Comparison of ENCODE assay signal across 9 mouse cellular contexts in the genomic region with DNA sequence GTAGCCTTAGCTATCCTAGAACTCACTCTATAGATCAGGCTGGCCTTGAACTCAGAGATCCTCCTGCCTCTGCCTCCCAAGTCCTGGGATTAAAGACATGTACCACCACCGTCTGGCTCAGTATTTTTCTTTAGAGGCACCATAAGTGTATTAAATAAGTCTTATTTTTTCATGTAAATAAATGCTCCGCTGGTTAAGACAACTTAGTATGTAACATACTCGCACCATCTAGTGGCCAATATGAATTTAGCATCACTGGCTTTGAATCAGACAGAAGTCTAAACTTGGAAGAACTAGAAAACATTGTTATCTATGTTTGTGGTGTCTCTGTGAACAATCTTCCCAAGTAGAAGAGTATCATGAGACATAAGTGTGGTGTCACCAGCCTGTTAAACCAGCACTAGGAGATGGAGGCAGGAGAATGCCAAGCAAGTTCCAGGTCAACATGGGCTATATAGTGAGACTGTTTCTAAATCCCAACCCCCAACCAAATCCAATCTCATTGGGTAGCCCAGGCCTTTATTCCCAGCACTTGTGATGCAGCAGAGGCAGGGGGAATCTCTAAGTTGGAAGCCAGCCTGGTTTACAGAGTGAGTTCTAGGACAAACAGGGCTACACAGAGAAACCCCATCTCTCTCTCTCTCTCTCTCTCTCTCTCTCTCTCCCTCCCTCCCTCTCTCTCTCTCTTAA. TPM values are rescaled to one million over a fixed set of nuclear protein-coding genes. Genes with fewer than 3 reads are reported as not detected.
A peak's percentile ranks its signal among the peaks of the same experiment; 100 is the strongest.
DNase-seq lines count a peak whose midpoint lies in the region; ATAC-seq lines count a peak whose summit lies in the region.
"Had no signal": no experiment of that assay in that cellular context is flagged by ENCODE, and none has a peak within 500 bp of the region (broad histone marks: within the 10 kb centered on the region; RNA-seq: fewer than 3 reads in every experiment).

No protein-coding gene starts in this region.

- peak; percentile 67 for DNase-seq in kidney, adult 9 months
- DNase-seq in MEL-GATA-1-ER (ENCODE audit: extremely low read depth, low read depth): peak; percentile 64
- DNase-seq in cerebellum, adult 8-10 months: peak; percentile 43
- DNase-seq in hindbrain, embryonic 14.5 days (ENCODE audit: low spot score): peak; percentile 77
- DNase-seq in liver, embryonic 13.5 days: no peak
- no peak for DNase-seq in urinary bladder, postnatal 4 days (ENCODE audit: low spot score in 2 of 2)

- H3K4me2 ChIP-seq in kidney, embryonic 15.5 days: no peak overlapping the region
- H3K4me2 ChIP-seq in hindbrain, embryonic 14.5 days (replicated peaks): no peak overlapping the region
- H3K4me2 ChIP-seq in liver, embryonic 13.5 days: 0 out of 2 replicates have a peak overlapping the region, but pooled peaks have one; percentile 23
- no peak overlapping the region for H3K4me2 ChIP-seq in neural tube, embryonic 15.5 days
- H3K4me2 ChIP-seq: embryonic facial prominence, embryonic 12.5 days had no signal

- H3K27ac ChIP-seq in kidney, embryonic 15.5 days: no peak overlapping the region
- no peak overlapping the region for H3K27ac ChIP-seq in hindbrain, embryonic 14.5 days
- no peak overlapping the region for H3K27ac ChIP-seq in liver, embryonic 13.5 days
- H3K27ac ChIP-seq in neural tube, embryonic 15.5 days (replicated peaks): no peak overlapping the region
- H3K27ac ChIP-seq: embryonic facial prominence, embryonic 12.5 days had no signal

- 17% methylated on average over 3 of the region's 3 CpGs for WGBS in kidney, embryonic 15.5 days
- 28% methylated on average over 3 of the region's 3 CpGs for WGBS in hindbrain, embryonic 14.5 days
- 10% methylated on average over 3 of the region's 3 CpGs for WGBS in liver, embryonic 13.5 days (ENCODE audit: insufficient replicate concordance)
- WGBS in neural tube, embryonic 15.5 days: 29% methylated on average over 3 of the region's 3 CpGs

- no peaks in the 10 kb centered on the region for H3K9me3 ChIP-seq in kidney, embryonic 15.5 days (replicated peaks)
- no peaks in the 10 kb centered on the region for H3K9me3 ChIP-seq in hindbrain, embryonic 14.5 days (ENCODE audit: control insufficient read depth, low read length)
- H3K9me3 ChIP-seq in liver, embryonic 13.5 days (replicated peaks): no peaks in the 10 kb centered on the region
- no peaks in the 10 kb centered on the region for H3K9me3 ChIP-seq in neural tube, embryonic 15.5 days (replicated peaks)
- H3K9me3 ChIP-seq: embryonic facial prominence, embryonic 12.5 days had no signal

- no peaks in the 10 kb centered on the region for H3K4me1 ChIP-seq in kidney, embryonic 15.5 days
- no peaks in the 10 kb centered on the region for H3K4me1 ChIP-seq in hindbrain, embryonic 14.5 days (replicated peaks; ENCODE audit: control insufficient read depth, insufficient read depth, low read length)
- 0 out of 2 replicates have a peak, but pooled peaks cover 10% of the 10 kb centered on the region for H3K4me1 ChIP-seq in liver, embryonic 13.5 days (replicated peaks)
- no peaks in the 10 kb centered on the region for H3K4me1 ChIP-seq in neural tube, embryonic 15.5 days
- H3K4me1 ChIP-seq: embryonic facial prominence, embryonic 12.5 days had no signal

- no peak overlapping the region for H3K4me3 ChIP-seq in kidney, embryonic 15.5 days (replicated peaks)
- no peak overlapping the region for H3K4me3 ChIP-seq in hindbrain, embryonic 14.5 days (replicated peaks; ENCODE audit: low read length)
- no peak overlapping the region for H3K4me3 ChIP-seq in liver, embryonic 13.5 days (replicated peaks)
- no peak overlapping the region for H3K4me3 ChIP-seq in neural tube, embryonic 15.5 days (replicated peaks)
- H3K4me3 ChIP-seq: embryonic facial prominence, embryonic 12.5 days had no signal

- ATAC-seq in kidney, embryonic 15.5 days (replicated peaks; ENCODE audit: low FRiP score): no peak
- no peak for ATAC-seq in hindbrain, embryonic 14.5 days (ENCODE audit: low FRiP score)
- no peak for ATAC-seq in liver, embryonic 13.5 days (ENCODE audit: low read depth)
- peak; percentile 47; the same call in 1 of the 2 replicates for ATAC-seq in neural tube, embryonic 15.5 days (ENCODE audit: low FRiP score)

- no peaks in the 10 kb centered on the region for H3K36me3 ChIP-seq in kidney, embryonic 15.5 days
- no peaks in the 10 kb centered on the region for H3K36me3 ChIP-seq in hindbrain, embryonic 14.5 days (replicated peaks; ENCODE audit: control insufficient read depth, insufficient read depth)
- H3K36me3 ChIP-seq in liver, embryonic 13.5 days: no peaks in the 10 kb centered on the region
- no peaks in the 10 kb centered on the region for H3K36me3 ChIP-seq in neural tube, embryonic 15.5 days
- H3K36me3 ChIP-seq: embryonic facial prominence, embryonic 12.5 days had no signal

- no peak overlapping the region for H3K9ac ChIP-seq in kidney, embryonic 15.5 days
- H3K9ac ChIP-seq in hindbrain, embryonic 14.5 days: no peak overlapping the region
- no peak overlapping the region for H3K9ac ChIP-seq in liver, embryonic 13.5 days
- no peak overlapping the region for H3K9ac ChIP-seq in neural tube, embryonic 15.5 days (replicated peaks)
- H3K9ac ChIP-seq: embryonic facial prominence, embryonic 12.5 days had no signal

- no peaks in the 10 kb centered on the region for H3K27me3 ChIP-seq in kidney, embryonic 15.5 days
- H3K27me3 ChIP-seq in hindbrain, embryonic 14.5 days (ENCODE audit: control insufficient read depth, insufficient read depth, low read length): no peaks in the 10 kb centered on the region
- H3K27me3 ChIP-seq in liver, embryonic 13.5 days: no peaks in the 10 kb centered on the region
- no peaks in the 10 kb centered on the region for H3K27me3 ChIP-seq in neural tube, embryonic 15.5 days (replicated peaks)
- H3K27me3 ChIP-seq: embryonic facial prominence, embryonic 12.5 days had no signal

RNA-seq across cellular contexts. Expression of a gene that starts 33.1 kb away (rescaled TPM):
- polyA plus RNA-seq in kidney, embryonic 15.5 days (2015; fragmentation: Nextera tagmentation; extraction: Ambion mirVana): 99.6 and 101 TPM in 2 replicates
- polyA plus RNA-seq in hindbrain, embryonic 14.5 days (2014; fragmentation: Nextera tagmentation; extraction: Ambion mirVana): 73.5 and 77.1 TPM in 2 replicates
- polyA plus RNA-seq in liver, embryonic 13.5 days (2015; fragmentation: Nextera tagmentation; extraction: Ambion mirVana): 49.9 and 54.6 TPM in 2 replicates
- polyA plus RNA-seq in neural tube, embryonic 15.5 days (2015; fragmentation: Nextera tagmentation; extraction: Ambion mirVana): 63.4 and 68.3 TPM in 2 replicates

Comparison
In these comparisons a context has a peak if more than half of its experiments do, and no peak if none do; other contexts are left out.
1. DNase-seq: peak in kidney, adult 9 months (single experiment), MEL-GATA-1-ER (single experiment), cerebellum, adult 8-10 months (single experiment) and hindbrain, embryonic 14.5 days (single experiment); none in liver, embryonic 13.5 days (single experiment) and urinary bladder, postnatal 4 days (0 of 2).